Mouse (Mus musculus) stomach, embryonic 16.5 days (tissue): ENCODE results near the gene Adora1. TPM values are rescaled to one million over a fixed set of nuclear protein-coding genes. Genes with fewer than 3 reads are reported as not detected.

ENCODE experiments used
- ATAC-seq: fragments of 200-750 bp; cut with Nextera tagmentation; 2 replicates; pipeline ENCODE4 v1.8.0; 2017; ENCODE audit warnings: moderate number of reproducible peaks, moderate TSS enrichment; ENCODE audit not compliant: insufficient read depth, low FRiP score
- H3K27ac ChIP-seq: fragments of 300-500 bp; sonication (generic); 2 replicates; pipeline ENCODE4 v1.5.1; 2014; ENCODE audit warnings: low read length
- H3K27me3 ChIP-seq: fragments of 300-500 bp; sonication (generic); 2 replicates; pipeline ENCODE4 v1.6.1; 2014; ENCODE audit warnings: low read length, control low read depth, mixed read lengths; ENCODE audit not compliant: control insufficient read depth, insufficient read depth
- H3K36me3 ChIP-seq: fragments of 300-500 bp; sonication (generic); 2 replicates; pipeline ENCODE4 v1.6.1; 2014; ENCODE audit warnings: low read length; ENCODE audit not compliant: control insufficient read depth, insufficient read depth
- H3K4me1 ChIP-seq: fragments of 300-500 bp; sonication (generic); 2 replicates; pipeline ENCODE4 v1.6.1; 2014; ENCODE audit warnings: low read length, control low read depth, mixed read lengths; ENCODE audit not compliant: control insufficient read depth, insufficient read depth
- H3K4me2 ChIP-seq: fragments of 300-500 bp; sonication (generic); 2 replicates; pipeline ENCODE4 v1.6.1; 2014; ENCODE audit warnings: low read depth, low read length, mixed read lengths
- H3K4me3 ChIP-seq: fragments of 300-500 bp; sonication (generic); replicated peaks from 2 replicates; pipeline ENCODE4 v1.5.1; 2014; ENCODE audit warnings: mild to moderate bottlenecking, low read length
- H3K9ac ChIP-seq: fragments of 300-500 bp; sonication (generic); 2 replicates; pipeline ENCODE4 v1.6.1; 2014; ENCODE audit warnings: low read length
- H3K9me3 ChIP-seq: fragments of 300-500 bp; sonication (generic); replicated peaks from 2 replicates; pipeline ENCODE4 v1.6.1; 2016; ENCODE audit warnings: low read length, control low read depth; ENCODE audit not compliant: control insufficient read depth
- WGBS: fragments of 180-500 bp; shearing (Covaris S2); extraction: QIAGEN DNeasy Blood & Tissue Kit; methylation state at CpG from one replicate; pipeline ENCODE4 v1.1.7; 2014; 5-methylcytosine and 5-hydroxymethylcytosine counted together
- polyA plus RNA-seq: library from polyadenylated mRNA; unstranded; fragments of >200 nt; fragmentation: Nextera tagmentation; extraction: Ambion mirVana; gene quantifications from 2 replicates; pipeline ENCODE4 v1.2.1, GENCODE M21; 2015

Adora1 gene
- polyA plus RNA-seq, 1 experiment from 2014 or later: 15.3 TPM

DNA sequence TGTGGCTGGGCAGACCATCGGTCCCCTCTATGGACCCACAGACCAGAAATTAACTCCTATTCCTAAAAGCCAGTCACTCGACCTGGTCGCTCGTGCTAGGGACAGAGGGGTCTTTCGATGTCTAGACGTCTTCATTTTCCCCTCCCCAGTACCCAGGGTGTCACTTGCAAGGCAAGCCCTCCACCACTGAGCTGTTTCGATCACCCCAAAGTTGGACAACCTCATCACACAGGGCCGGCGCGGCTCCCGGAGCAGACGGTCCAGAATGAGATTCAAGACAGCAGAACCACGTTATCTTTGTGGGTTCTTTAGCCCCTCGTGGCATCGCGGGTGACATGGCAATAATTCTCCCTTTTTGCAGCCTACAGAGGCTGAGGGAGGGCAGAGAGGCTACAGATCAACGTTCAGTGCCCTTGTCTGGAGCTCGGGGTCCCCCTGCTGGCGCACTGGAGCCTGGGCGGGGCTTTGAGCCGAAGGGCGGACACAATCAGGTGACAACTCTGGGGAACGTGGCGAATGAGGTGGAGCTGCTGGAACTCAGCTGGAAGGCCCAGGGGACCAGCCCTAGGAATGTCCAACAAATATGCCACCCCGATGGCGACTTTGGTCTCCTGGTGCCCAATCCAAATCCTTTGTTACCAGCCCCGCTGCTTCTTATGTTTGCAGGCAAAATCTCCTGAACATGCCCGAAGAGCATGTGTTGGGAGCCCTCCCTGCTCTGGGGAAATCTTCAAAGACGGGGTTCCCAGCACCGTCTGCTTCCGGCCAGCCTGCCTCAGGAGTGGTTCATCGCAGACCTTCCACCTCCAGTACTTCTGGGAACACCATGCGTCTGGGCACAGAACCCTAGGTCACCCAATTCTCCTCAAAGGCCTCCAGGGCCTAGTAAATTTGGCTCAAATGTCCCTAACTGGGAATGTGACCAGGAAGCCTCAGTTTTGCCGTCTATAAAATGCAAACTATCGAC, 9.0 kb upstream of the Adora1 start:
- H3K27me3 ChIP-seq: peaks cover 5% of the 10 kb centered on the region; the same call in 1 of the 2 replicates
- H3K4me1 ChIP-seq: peaks cover 13% of the 10 kb centered on the region
- no peaks in the 10 kb centered on the region for H3K36me3 ChIP-seq
- H3K4me2 ChIP-seq: peak overlapping the region; percentile 50
- H3K27ac ChIP-seq: peak overlapping the region; percentile 53
- no peaks in the 10 kb centered on the region for H3K9me3 ChIP-seq
- ATAC-seq: peak; percentile 85
- peak overlapping the region; percentile 12; the same call in 1 of the 2 replicates for H3K4me3 ChIP-seq
- WGBS: 21% methylated on average over 35 of the region's 35 CpGs
- H3K9ac ChIP-seq: peak overlapping the region; percentile 52; the same call in 1 of the 2 replicates

DNA sequence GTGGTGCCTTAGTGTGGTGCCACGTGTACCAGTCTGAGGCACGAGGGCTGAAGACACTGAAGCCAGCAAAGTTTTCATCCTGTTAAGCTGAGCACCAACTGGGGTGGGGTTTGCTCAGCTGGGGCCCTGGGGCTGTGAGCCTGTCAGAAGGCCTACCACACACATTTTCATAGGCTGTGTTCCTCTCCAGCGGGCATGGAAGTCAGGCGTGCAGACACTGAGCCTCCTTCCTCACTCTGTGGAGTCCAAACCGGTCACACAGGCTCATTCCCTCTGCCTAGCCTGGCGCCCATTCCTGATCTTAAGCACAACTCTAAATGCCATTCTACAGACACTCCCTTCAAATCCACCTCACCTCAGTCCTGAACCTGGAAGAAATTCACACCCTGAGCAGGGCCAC, 8.3 kb upstream of the Adora1 start:
- peak; percentile 29; the same call in 1 of the 2 replicates for ATAC-seq
- 0 out of 2 replicates have a peak overlapping the region, but pooled peaks have one; percentile 12 for H3K4me3 ChIP-seq
- WGBS: 67% methylated on average over 6 of the region's 6 CpGs
- no peaks in the 10 kb centered on the region for H3K9me3 ChIP-seq
- H3K4me1 ChIP-seq: peaks cover 13% of the 10 kb centered on the region
- no peaks in the 10 kb centered on the region for H3K36me3 ChIP-seq
- peak overlapping the region; percentile 52; the same call in 1 of the 2 replicates for H3K9ac ChIP-seq
- peak overlapping the region; percentile 50; the same call in 1 of the 2 replicates for H3K4me2 ChIP-seq
- peaks cover 5% of the 10 kb centered on the region; the same call in 1 of the 2 replicates for H3K27me3 ChIP-seq
- H3K27ac ChIP-seq: peak overlapping the region; percentile 53

DNA sequence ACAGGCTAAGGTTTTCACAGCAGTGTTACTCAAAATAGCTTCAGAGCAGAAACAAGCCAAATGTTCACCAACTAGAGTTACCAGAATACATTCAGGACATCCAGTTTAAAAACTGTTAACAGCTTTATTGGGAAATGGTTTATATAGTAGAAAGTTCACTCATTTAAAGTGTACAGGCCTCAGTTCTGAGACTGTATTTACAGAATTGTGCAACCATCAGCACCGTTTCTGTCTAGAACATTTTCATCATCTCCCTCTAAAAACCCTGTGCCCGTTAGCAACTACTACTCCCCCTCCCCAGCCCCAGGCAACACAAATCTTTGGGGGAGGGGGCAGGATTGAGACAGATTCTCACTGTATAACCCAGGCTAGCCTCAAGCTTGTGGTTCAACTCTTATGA, 7.1 kb upstream of the Adora1 start:
- WGBS: 59% methylated on average over 2 of the region's 2 CpGs

DNA sequence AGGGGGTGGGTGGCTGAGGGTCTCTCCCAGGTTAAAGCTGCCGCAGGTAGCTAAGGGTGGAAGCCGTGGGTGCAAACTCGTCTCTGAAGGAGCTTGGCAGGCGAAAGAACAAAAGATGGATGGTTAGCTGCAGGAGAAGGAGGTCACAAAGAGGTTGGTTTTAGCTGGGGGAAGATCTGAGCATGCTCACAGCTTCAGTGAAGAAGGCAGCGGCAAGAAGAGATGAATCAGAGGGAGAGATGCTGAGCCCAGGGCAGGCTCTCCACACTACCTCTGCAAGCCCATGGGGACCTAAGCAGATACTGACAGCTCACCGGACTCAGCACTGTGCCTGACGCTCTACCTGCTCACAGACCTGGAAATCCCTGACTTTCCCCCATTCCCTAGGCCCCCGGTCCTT, 6.1 kb upstream of the Adora1 start:
- WGBS: 53% methylated on average over 8 of the region's 8 CpGs
- Histone ChIP-seq H3K36me3 (no peaks in the 10 kb centered on the region), H3K4me3 (no peak overlapping the region), H3K4me1 (peaks cover 13% of the 10 kb centered on the region), H3K27me3 (peaks cover 8% of the 10 kb centered on the region; the same call in 1 of the 2 replicates), H3K9ac (no peak overlapping the region), H3K4me2 (no peak overlapping the region), H3K9me3 (no peaks in the 10 kb centered on the region), H3K27ac (no peak overlapping the region)
- ATAC-seq: no peak

More for the DNA sequence above, 7.1 kb upstream of the Adora1 start:
- H3K4me3 ChIP-seq: no peak overlapping the region
- H3K27ac ChIP-seq: no peak overlapping the region
- peaks cover 5% of the 10 kb centered on the region; the same call in 1 of the 2 replicates for H3K27me3 ChIP-seq
- no peaks in the 10 kb centered on the region for H3K36me3 ChIP-seq
- H3K4me1 ChIP-seq: peaks cover 13% of the 10 kb centered on the region
- ATAC-seq: no peak
- no peaks in the 10 kb centered on the region for H3K9me3 ChIP-seq
- H3K4me2 ChIP-seq: no peak overlapping the region
- no peak overlapping the region for H3K9ac ChIP-seq

DNA sequence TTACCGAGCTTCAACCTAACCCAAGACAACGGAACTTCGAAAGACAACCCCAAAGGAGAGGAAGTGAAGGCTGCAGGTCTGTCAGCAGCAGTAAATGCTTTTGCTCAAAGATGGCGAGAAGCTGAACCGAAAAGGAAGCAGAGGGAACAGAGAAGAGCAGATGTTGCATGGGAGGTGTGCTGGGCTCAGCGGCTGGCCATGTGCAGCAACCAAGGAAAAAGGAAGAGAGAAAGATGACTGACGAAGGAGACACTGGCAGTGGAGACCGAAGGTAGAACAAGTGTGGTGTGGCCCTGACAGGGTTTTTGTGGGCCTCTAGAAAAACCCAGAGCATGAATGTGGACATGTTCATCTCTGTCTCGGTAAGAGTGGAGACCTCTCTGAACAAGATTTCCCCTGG, 5.5 kb upstream of the Adora1 start:
- Histone ChIP-seq H3K4me2 (no peak overlapping the region), H3K4me3 (no peak overlapping the region), H3K36me3 (no peaks in the 10 kb centered on the region), H3K27ac (no peak overlapping the region), H3K9ac (no peak overlapping the region), H3K27me3 (peaks cover 11% of the 10 kb centered on the region; the same call in 1 of the 2 replicates), H3K9me3 (no peaks in the 10 kb centered on the region), H3K4me1 (peaks cover 18% of the 10 kb centered on the region)
- WGBS: 80% methylated on average over 9 of the region's 9 CpGs
- ATAC-seq: no peak

DNA sequence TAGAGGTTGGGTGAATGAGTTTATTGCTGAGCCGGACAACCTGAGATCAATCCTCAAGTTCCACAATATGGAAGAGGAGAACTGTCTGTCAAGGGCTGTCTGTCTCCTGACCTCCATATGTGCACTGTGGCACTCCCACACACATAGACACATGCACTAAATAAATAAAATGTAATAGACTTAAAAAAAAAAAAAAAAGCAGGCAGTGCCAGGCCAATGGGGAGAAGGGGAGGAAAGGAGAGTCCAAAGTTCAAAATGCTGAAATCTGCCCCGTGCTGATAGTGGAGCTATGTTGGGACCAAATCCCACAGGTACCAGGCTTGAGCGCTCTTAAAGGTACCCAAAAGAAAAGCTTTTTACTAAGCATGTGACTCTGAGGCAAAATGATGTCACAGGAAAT, 2.2 kb upstream of the Adora1 start:
- Histone ChIP-seq H3K9ac (no peak overlapping the region), H3K27me3 (peaks cover 27% of the 10 kb centered on the region), H3K36me3 (no peaks in the 10 kb centered on the region), H3K9me3 (no peaks in the 10 kb centered on the region), H3K4me1 (peaks cover 13% of the 10 kb centered on the region), H3K4me2 (no peak overlapping the region), H3K27ac (peak overlapping the region; percentile 60), H3K4me3 (no peak overlapping the region)
- 72% methylated on average over 3 of the region's 3 CpGs for WGBS
- peak; percentile 31; the same call in 1 of the 2 replicates for ATAC-seq

GRCm38 (mm10) chr1:134236142-134236541, 911 bp upstream of the Adora1 start:
- Histone ChIP-seq H3K4me1 (peaks cover 16% of the 10 kb centered on the region), H3K4me3 (no peak overlapping the region), H3K9ac (0 out of 2 replicates have a peak overlapping the region, but pooled peaks have one; percentile 64), H3K36me3 (no peaks in the 10 kb centered on the region), H3K27me3 (peaks cover 26% of the 10 kb centered on the region), H3K27ac (no peak overlapping the region), H3K4me2 (no peak overlapping the region), H3K9me3 (no peaks in the 10 kb centered on the region)
- no peak for ATAC-seq
- 45% methylated on average over 3 of the region's 3 CpGs for WGBS

DNA sequence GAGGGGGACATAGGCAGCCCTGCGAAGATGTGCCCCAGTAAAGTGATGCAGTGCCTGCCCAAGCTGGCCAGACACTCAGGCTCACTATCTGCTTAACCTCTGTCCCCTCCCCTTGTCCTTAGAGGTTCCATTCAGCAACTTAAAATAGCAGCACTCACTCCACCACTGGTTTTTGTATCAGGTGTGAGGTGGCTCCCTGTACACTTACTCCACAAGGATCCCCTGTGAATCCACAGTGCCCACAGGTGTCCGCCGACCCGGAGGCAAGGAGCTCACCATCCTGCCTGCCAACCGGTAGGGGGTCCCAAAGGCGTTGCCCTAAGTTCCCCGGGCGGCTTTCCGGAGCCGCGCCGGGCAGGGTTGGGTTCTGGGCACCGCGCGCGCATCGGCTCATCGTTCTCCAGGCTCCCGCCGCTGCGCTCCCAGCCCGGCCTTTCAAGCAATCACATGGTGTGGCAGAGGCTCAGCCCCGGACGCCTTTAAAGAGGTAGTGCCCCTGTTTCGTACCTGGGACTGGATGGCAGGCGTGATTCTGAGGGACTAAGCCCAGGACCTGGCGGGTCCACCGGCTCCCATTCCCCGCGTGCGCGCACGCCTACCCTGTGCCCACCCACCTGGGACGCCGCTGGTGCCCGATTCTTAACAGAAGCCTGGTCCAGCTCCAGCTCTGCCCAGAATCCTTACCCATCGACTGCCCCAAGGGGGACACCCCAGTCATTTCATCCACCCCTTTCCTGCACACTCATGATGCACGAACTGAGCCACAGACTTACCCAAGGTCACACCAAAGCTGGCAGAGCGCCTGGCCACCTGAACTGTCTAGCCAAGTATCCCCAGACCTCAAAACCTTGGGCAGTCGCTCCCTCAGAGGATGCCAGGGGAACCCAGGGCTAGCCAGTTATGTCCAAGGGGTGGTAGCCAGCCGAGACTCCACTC, 508 bp downstream of the Adora1 start:
- Histone ChIP-seq H3K27me3 (peaks cover 26% of the 10 kb centered on the region), H3K4me2 (peak overlapping the region; percentile 88), H3K4me1 (peaks cover 16% of the 10 kb centered on the region), H3K36me3 (no peaks in the 10 kb centered on the region), H3K27ac (no peak overlapping the region; the same call in 1 of the 2 replicates), H3K4me3 (peak overlapping the region; percentile 46), H3K9me3 (no peaks in the 10 kb centered on the region), H3K9ac (peak overlapping the region; percentile 64)
- WGBS: 2% methylated on average over 41 of the region's 41 CpGs
- ATAC-seq: peak; percentile 62; the same call in 1 of the 2 replicates
